Mouse (Mus musculus): ENCODE data around the gene Dnase1. TPM values are rescaled to one million over a fixed set of nuclear protein-coding genes. Genes with fewer than 3 reads are reported as not detected.
"Not testable (repeated sequence)": the region's sequence is repeated elsewhere in the genome, so short reads cannot be mapped to it uniquely, and the experiment has no call there.

The Dnase1 gene
- 0.29 TPM in 1 of 3 replicates, not detected in the others for total RNA-seq (2017)

GRCm38 (mm10) chr16:4036807-4037206, at the start of gene Dnase1:
Gene Dnase1, plus strand, starts transcription at chr16:4036942.
- no peak for ATAC-seq (replicated peaks; ENCODE audit: insufficient number of reproducible peaks, low FRiP score, low TSS enrichment, poor library complexity, severe bottlenecking)

- ATAC-seq (replicated peaks; ENCODE audit: insufficient number of reproducible peaks, low FRiP score, low TSS enrichment, poor library complexity, severe bottlenecking): no peak
Observed at GRCm38 (mm10) chr16:3988410-3988809, 48.3 kb upstream of the Dnase1 start.

- ATAC-seq (replicated peaks; ENCODE audit: insufficient number of reproducible peaks, low FRiP score, low TSS enrichment, poor library complexity, severe bottlenecking): peak; percentile 93
Observed at GRCm38 (mm10) chr16:4003489-4004398, 33.0 kb upstream of the Dnase1 start, which contains the start of gene Slx4. Gene Slx4, minus strand, starts transcription at chr16:4003770.

- ATAC-seq (replicated peaks; ENCODE audit: insufficient number of reproducible peaks, low FRiP score, low TSS enrichment, poor library complexity, severe bottlenecking): no peak
Observed at GRCm38 (mm10) chr16:4012882-4013570, 23.7 kb upstream of the Dnase1 start.

GRCm38 (mm10) chr16:4014040-4014668, 22.6 kb upstream of the Dnase1 start:
- no peak for ATAC-seq (replicated peaks; ENCODE audit: insufficient number of reproducible peaks, low FRiP score, low TSS enrichment, poor library complexity, severe bottlenecking)

- not testable (repeated sequence) for ATAC-seq (replicated peaks; ENCODE audit: insufficient number of reproducible peaks, low FRiP score, low TSS enrichment, poor library complexity, severe bottlenecking)
Observed at GRCm38 (mm10) chr16:4016786-4017185, 20.0 kb upstream of the Dnase1 start.

GRCm38 (mm10) chr16:4017466-4017865, 19.3 kb upstream of the Dnase1 start:
- ATAC-seq (replicated peaks; ENCODE audit: insufficient number of reproducible peaks, low FRiP score, low TSS enrichment, poor library complexity, severe bottlenecking): not testable (repeated sequence)

- ATAC-seq (replicated peaks; ENCODE audit: insufficient number of reproducible peaks, low FRiP score, low TSS enrichment, poor library complexity, severe bottlenecking): no peak
Observed at GRCm38 (mm10) chr16:4021241-4021640, 15.5 kb upstream of the Dnase1 start.

GRCm38 (mm10) chr16:4022719-4023118, 14.0 kb upstream of the Dnase1 start:
- no peak for ATAC-seq (replicated peaks; ENCODE audit: insufficient number of reproducible peaks, low FRiP score, low TSS enrichment, poor library complexity, severe bottlenecking)

- ATAC-seq (replicated peaks; ENCODE audit: insufficient number of reproducible peaks, low FRiP score, low TSS enrichment, poor library complexity, severe bottlenecking): no peak
Observed at GRCm38 (mm10) chr16:4026672-4027071, 10.1 kb upstream of the Dnase1 start.

GRCm38 (mm10) chr16:4027211-4027610, 9.5 kb upstream of the Dnase1 start:
- no peak for ATAC-seq (replicated peaks; ENCODE audit: insufficient number of reproducible peaks, low FRiP score, low TSS enrichment, poor library complexity, severe bottlenecking)

- ATAC-seq (replicated peaks; ENCODE audit: insufficient number of reproducible peaks, low FRiP score, low TSS enrichment, poor library complexity, severe bottlenecking): no peak
Observed at GRCm38 (mm10) chr16:4029371-4029841, 7.3 kb upstream of the Dnase1 start.

GRCm38 (mm10) chr16:4030501-4030900, 6.2 kb upstream of the Dnase1 start:
- 0 out of 2 replicates have a peak, but pooled peaks have one; percentile 24 for ATAC-seq (replicated peaks; ENCODE audit: insufficient number of reproducible peaks, low FRiP score, low TSS enrichment, poor library complexity, severe bottlenecking)

GRCm38 (mm10) chr16:4031441-4032274, 5.1 kb upstream of the Dnase1 start:
- no peak for ATAC-seq (replicated peaks; ENCODE audit: insufficient number of reproducible peaks, low FRiP score, low TSS enrichment, poor library complexity, severe bottlenecking)

- ATAC-seq (replicated peaks; ENCODE audit: insufficient number of reproducible peaks, low FRiP score, low TSS enrichment, poor library complexity, severe bottlenecking): peak; percentile 51; the same call in 1 of the 2 replicates
Observed at GRCm38 (mm10) chr16:4032341-4032748, 4.4 kb upstream of the Dnase1 start.

- ATAC-seq (replicated peaks; ENCODE audit: insufficient number of reproducible peaks, low FRiP score, low TSS enrichment, poor library complexity, severe bottlenecking): no peak
Observed at GRCm38 (mm10) chr16:4033971-4034370, 2.8 kb upstream of the Dnase1 start.

- no peak for ATAC-seq (replicated peaks; ENCODE audit: insufficient number of reproducible peaks, low FRiP score, low TSS enrichment, poor library complexity, severe bottlenecking)
Observed at GRCm38 (mm10) chr16:4034476-4034875, 2.3 kb upstream of the Dnase1 start.

GRCm38 (mm10) chr16:4035575-4035974, 1.2 kb upstream of the Dnase1 start:
- ATAC-seq (replicated peaks; ENCODE audit: insufficient number of reproducible peaks, low FRiP score, low TSS enrichment, poor library complexity, severe bottlenecking): no peak
